Mouse (Mus musculus): Measurements from ENCODE around the gene Slc11a2.
"Not testable (repeated sequence)": the region's sequence is repeated elsewhere in the genome, so short reads cannot be mapped to it uniquely, and the experiment has no call there.

Gene Slc11a2

GRCm38 (mm10) chr15:100346761-100347160 is 78.1 kb downstream of the Slc11a2 start:
- no peak for DNase-seq

GRCm38 (mm10) chr15:100345484-100345883 is 79.4 kb downstream of the Slc11a2 start:
- DNase-seq: no peak

GRCm38 (mm10) chr15:100341314-100341980 is 83.4 kb downstream of the Slc11a2 start:
- not testable (repeated sequence) for DNase-seq
